Mouse (Mus musculus) neural tube, embryonic 11.5 days (tissue): ENCODE measurements around the gene Cactin. TPM values are rescaled to one million over a fixed set of nuclear protein-coding genes. Genes with fewer than 3 reads are reported as not detected.

Experiments
- ATAC-seq: fragments of 200-750 bp; cut with Nextera tagmentation; 2 replicates; pipeline ENCODE4 v1.8.0; 2017; ENCODE audit warnings: moderate number of reproducible peaks, mild to moderate bottlenecking, moderate TSS enrichment, moderate library complexity; ENCODE audit not compliant: insufficient read depth, low FRiP score, low TSS enrichment
- DNase-seq: peaks from one replicate; pipeline ENCODE4 v3.0.0-alpha.2; 2015; ENCODE audit warnings: low spot score
- H3K27ac ChIP-seq: fragments of 300-500 bp; sonication (generic); 2 replicates; pipeline ENCODE4 v1.5.1; 2014; ENCODE audit warnings: low read depth, mild to moderate bottlenecking, low read length
- H3K27me3 ChIP-seq: fragments of 300-500 bp; sonication (generic); 2 replicates; pipeline ENCODE4 v1.6.1; 2014; ENCODE audit warnings: mild to moderate bottlenecking, low read length, mixed read lengths; ENCODE audit not compliant: control insufficient read depth, insufficient read depth
- H3K36me3 ChIP-seq: fragments of 300-500 bp; sonication (generic); 2 replicates; pipeline ENCODE4 v1.6.1; 2014; ENCODE audit warnings: mild to moderate bottlenecking, low read length, moderate library complexity, mixed read lengths; ENCODE audit not compliant: control insufficient read depth, insufficient read depth
- H3K4me1 ChIP-seq: fragments of 300-500 bp; sonication (generic); 2 replicates; pipeline ENCODE4 v1.6.1; 2014; ENCODE audit warnings: low read length, mixed read lengths; ENCODE audit not compliant: control insufficient read depth, insufficient read depth
- H3K4me2 ChIP-seq: fragments of 300-500 bp; sonication (generic); 2 replicates; pipeline ENCODE4 v1.6.1; 2014; ENCODE audit warnings: low read depth, mild to moderate bottlenecking, moderate library complexity
- H3K4me3 ChIP-seq: fragments of 300-500 bp; sonication (generic); 2 replicates; pipeline ENCODE4 v1.5.1; 2014; ENCODE audit warnings: low read depth, low read length
- H3K9ac ChIP-seq: fragments of 300-500 bp; sonication (generic); 2 replicates; pipeline ENCODE4 v1.6.1; 2014; ENCODE audit warnings: mild to moderate bottlenecking, low read length
- H3K9me3 ChIP-seq: fragments of 300-500 bp; sonication (generic); 2 replicates; pipeline ENCODE4 v1.6.1; 2016; ENCODE audit warnings: low read length; ENCODE audit not compliant: control insufficient read depth
- WGBS: fragments of 180-500 bp; shearing (Covaris S2); extraction: QIAGEN DNeasy Blood & Tissue Kit; methylation state at CpG from one replicate; pipeline ENCODE4 v1.1.7; 2014; 5-methylcytosine and 5-hydroxymethylcytosine counted together
- polyA plus RNA-seq: library from polyadenylated mRNA; unstranded; fragments of >200 nt; fragmentation: Nextera tagmentation; extraction: Ambion mirVana; gene quantifications from 2 replicates; pipeline ENCODE4 v1.2.1, GENCODE M21; 2014

Gene Cactin
- polyA plus RNA-seq, 1 experiment from 2014 or later = 46.2 TPM

- Histone ChIP-seq H3K4me2 (no peak overlapping the region), H3K27ac (no peak overlapping the region), H3K9ac (no peak overlapping the region), H3K27me3 (no peaks in the 10 kb centered on the region), H3K4me3 (no peak overlapping the region), H3K9me3 (no peaks in the 10 kb centered on the region), H3K4me1 (no peaks in the 10 kb centered on the region; the same call in 1 of the 2 replicates), H3K36me3 (no peaks in the 10 kb centered on the region; the same call in 1 of the 2 replicates)
- DNase-seq (no peak), ATAC-seq (no peak)
- 83% methylated on average over 9 of the region's 9 CpGs for WGBS
Observed at GRCm38 (mm10) chr10:81301321-81301720, 19.6 kb upstream of the Cactin start.

GRCm38 (mm10) chr10:81302288-81302687 is 18.6 kb upstream of the Cactin start:
- no peaks in the 10 kb centered on the region for H3K9me3 ChIP-seq
- peaks cover 8% of the 10 kb centered on the region for H3K36me3 ChIP-seq
- no peak overlapping the region for H3K27ac ChIP-seq
- H3K4me3 ChIP-seq = peak overlapping the region; percentile 0; the same call in 1 of the 2 replicates
- no peak overlapping the region for H3K9ac ChIP-seq
- no peaks in the 10 kb centered on the region; the same call in 1 of the 2 replicates for H3K4me1 ChIP-seq
- no peak for ATAC-seq
- H3K4me2 ChIP-seq = peak overlapping the region; percentile 14; the same call in 1 of the 2 replicates
- H3K27me3 ChIP-seq = no peaks in the 10 kb centered on the region
- 75% methylated on average over 4 of the region's 4 CpGs for WGBS
- DNase-seq = no peak

- no peaks in the 10 kb centered on the region; the same call in 1 of the 2 replicates for H3K4me1 ChIP-seq
- no peak overlapping the region for H3K4me2 ChIP-seq
- H3K27ac ChIP-seq = 0 out of 2 replicates have a peak overlapping the region, but pooled peaks have one; percentile 20
- H3K27me3 ChIP-seq = no peaks in the 10 kb centered on the region
- 83% methylated on average over 14 of the region's 14 CpGs for WGBS
- H3K36me3 ChIP-seq = peaks cover 11% of the 10 kb centered on the region
- H3K9me3 ChIP-seq = no peaks in the 10 kb centered on the region
- no peak for ATAC-seq
- no peak overlapping the region for H3K4me3 ChIP-seq
- no peak overlapping the region for H3K9ac ChIP-seq
- no peak for DNase-seq
Observed at GRCm38 (mm10) chr10:81302781-81303218, 18.1 kb upstream of the Cactin start.

GRCm38 (mm10) chr10:81303258-81303657 is 17.6 kb upstream of the Cactin start:
- Histone ChIP-seq H3K9me3 (no peaks in the 10 kb centered on the region), H3K9ac (no peak overlapping the region), H3K4me1 (no peaks in the 10 kb centered on the region; the same call in 1 of the 2 replicates), H3K27me3 (no peaks in the 10 kb centered on the region), H3K36me3 (peaks cover 16% of the 10 kb centered on the region), H3K27ac (0 out of 2 replicates have a peak overlapping the region, but pooled peaks have one; percentile 20), H3K4me3 (no peak overlapping the region), H3K4me2 (no peak overlapping the region)
- ATAC-seq (no peak), DNase-seq (no peak)
- 82% methylated on average over 10 of the region's 10 CpGs for WGBS

DNA sequence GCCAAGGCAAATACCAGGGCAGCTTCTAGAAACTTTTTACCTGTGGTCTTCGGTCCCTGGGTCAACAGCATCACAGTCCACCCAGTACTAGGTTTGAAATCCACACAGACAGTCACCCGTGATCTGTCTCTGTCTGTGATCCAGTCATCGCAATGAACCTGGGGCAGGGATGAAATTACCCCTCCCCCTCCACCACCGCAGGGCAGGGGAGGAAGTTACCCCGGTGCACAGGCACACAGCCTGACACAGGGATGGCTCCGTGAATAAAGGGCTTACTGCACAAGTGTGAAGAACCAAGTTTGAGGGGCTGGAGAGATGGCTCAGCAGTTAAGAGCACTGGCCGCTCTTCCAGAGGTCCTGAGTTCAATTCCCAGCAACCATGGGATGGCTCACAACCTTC is 17.1 kb upstream of the Cactin start:
- Histone ChIP-seq H3K9me3 (no peaks in the 10 kb centered on the region), H3K4me2 (no peak overlapping the region), H3K4me1 (no peaks in the 10 kb centered on the region; the same call in 1 of the 2 replicates), H3K9ac (no peak overlapping the region), H3K27me3 (no peaks in the 10 kb centered on the region), H3K27ac (no peak overlapping the region), H3K36me3 (peaks cover 18% of the 10 kb centered on the region), H3K4me3 (no peak overlapping the region)
- 83% methylated on average over 7 of the region's 7 CpGs for WGBS
- DNase-seq = no peak
- no peak for ATAC-seq

DNA sequence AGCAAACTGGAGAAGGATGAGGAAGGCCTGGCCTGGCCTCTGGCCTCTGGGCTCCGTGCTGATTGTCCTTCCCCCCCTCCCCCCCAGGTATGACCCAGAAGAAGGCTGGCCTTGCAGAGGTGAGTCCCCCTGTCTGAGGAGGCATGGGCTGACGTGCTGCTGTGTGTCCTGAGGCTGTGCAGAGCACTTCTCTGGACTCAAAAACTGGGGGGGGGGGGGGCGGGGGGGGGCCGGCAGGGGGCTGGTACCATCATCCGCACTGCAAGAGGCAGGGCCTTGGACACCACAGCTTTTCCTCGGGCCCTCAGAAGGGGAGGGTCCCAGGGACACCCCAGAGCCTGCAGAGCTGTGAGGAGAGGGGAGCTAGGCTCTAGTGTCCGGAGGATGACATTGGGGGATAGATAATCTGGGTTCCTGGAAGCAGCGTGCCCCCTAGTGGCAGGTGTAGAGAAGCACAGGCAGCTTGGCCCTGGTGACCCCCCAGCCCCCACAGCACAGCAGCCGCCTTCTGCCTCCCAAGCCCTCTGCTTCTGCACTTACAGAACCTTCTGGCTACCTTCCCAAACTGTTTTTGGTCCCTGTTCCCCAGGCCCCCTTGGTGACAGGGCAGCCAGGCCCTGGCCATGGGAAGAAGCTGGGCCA is 16.2 kb upstream of the Cactin start:
- DNase-seq = peak; percentile 48
- H3K4me2 ChIP-seq = no peak overlapping the region
- H3K9ac ChIP-seq = no peak overlapping the region
- H3K4me3 ChIP-seq = no peak overlapping the region
- no peak overlapping the region for H3K27ac ChIP-seq
- peaks cover 27% of the 10 kb centered on the region for H3K36me3 ChIP-seq
- H3K9me3 ChIP-seq = no peaks in the 10 kb centered on the region
- H3K27me3 ChIP-seq = no peaks in the 10 kb centered on the region
- 25% methylated on average over 7 of the region's 9 CpGs for WGBS
- peak; percentile 51; the same call in 1 of the 2 replicates for ATAC-seq
- no peaks in the 10 kb centered on the region; the same call in 1 of the 2 replicates for H3K4me1 ChIP-seq

GRCm38 (mm10) chr10:81305663-81306062 is 15.2 kb upstream of the Cactin start:
- H3K9me3 ChIP-seq = no peaks in the 10 kb centered on the region
- DNase-seq (no peak), ATAC-seq (no peak)
- WGBS = 94% methylated on average over 14 of the region's 14 CpGs
- H3K27me3 ChIP-seq = no peaks in the 10 kb centered on the region
- H3K9ac ChIP-seq = no peak overlapping the region
- H3K4me3 ChIP-seq = no peak overlapping the region
- H3K36me3 ChIP-seq = peaks cover 33% of the 10 kb centered on the region
- no peak overlapping the region for H3K4me2 ChIP-seq
- H3K4me1 ChIP-seq = no peaks in the 10 kb centered on the region; the same call in 1 of the 2 replicates
- no peak overlapping the region for H3K27ac ChIP-seq

GRCm38 (mm10) chr10:81306173-81306668 is 14.7 kb upstream of the Cactin start:
- no peak overlapping the region for H3K27ac ChIP-seq
- H3K9ac ChIP-seq = no peak overlapping the region
- no peaks in the 10 kb centered on the region for H3K9me3 ChIP-seq
- peaks cover 36% of the 10 kb centered on the region for H3K36me3 ChIP-seq
- WGBS = 96% methylated on average over 12 of the region's 12 CpGs
- H3K4me2 ChIP-seq = no peak overlapping the region
- no peaks in the 10 kb centered on the region for H3K27me3 ChIP-seq
- no peak overlapping the region for H3K4me3 ChIP-seq
- DNase-seq (no peak), ATAC-seq (no peak)
- H3K4me1 ChIP-seq = no peaks in the 10 kb centered on the region; the same call in 1 of the 2 replicates
